Comparison of ENCODE assay signal across 8 mouse cellular contexts in genomic region chr9:71543443-71544222, GRCm38 (mm10). TPM values are rescaled to one million over a fixed set of nuclear protein-coding genes. Genes with fewer than 3 reads are reported as not detected.
DNase-seq lines count a peak whose midpoint lies in the region; ATAC-seq and TF ChIP-seq lines count a peak whose summit lies in the region.

No protein-coding gene starts in this region.

- 0 out of 2 replicates have a peak overlapping the region, but pooled peaks have one; percentile 24 for H3K9ac ChIP-seq in lung, embryonic 16.5 days (ENCODE audit: low read length)

- ATAC-seq in G1E (ENCODE audit: extremely low read depth, insufficient number of reproducible peaks, low FRiP score, poor library complexity, severe bottlenecking) = no peak; the same call in 1 of the 2 replicates
- peak; percentile 83 for ATAC-seq in lung, embryonic 16.5 days (ENCODE audit: low read depth)

- no peaks in the 10 kb centered on the region; the same call in 1 of the 2 replicates for H3K4me1 ChIP-seq in G1E (ENCODE audit: insufficient read depth, low read depth, low read length)
- peaks cover 5% of the 10 kb centered on the region; the same call in 1 of the 2 replicates for H3K4me1 ChIP-seq in lung, embryonic 16.5 days (replicated peaks; ENCODE audit: control insufficient read depth, insufficient read depth, low read length)

- H3K36me3 ChIP-seq in G1E (replicated peaks) = no peaks in the 10 kb centered on the region
- H3K36me3 ChIP-seq in lung, embryonic 16.5 days (ENCODE audit: control insufficient read depth, insufficient read depth, low read length) = no peaks in the 10 kb centered on the region

- no peak overlapping the region for H3K4me2 ChIP-seq in lung, embryonic 16.5 days (ENCODE audit: low read depth, low read length)

- no peaks in the 10 kb centered on the region for H3K9me3 ChIP-seq in G1E (replicated peaks)
- no peaks in the 10 kb centered on the region for H3K9me3 ChIP-seq in lung, embryonic 16.5 days (ENCODE audit: control insufficient read depth, low read length)

- peak; percentile 36 for DNase-seq in G1E (ENCODE audit: low spot score)
- peak; percentile 30 for DNase-seq in cerebellum, adult 11-12 months
- peak; percentile 84 for DNase-seq in forelimb bud, embryonic 11.5 days (ENCODE audit: low read depth, low spot score)
- DNase-seq in heart, postnatal 4 days = peak; percentile 93
- peak; percentile 64 to 87 for DNase-seq in layer of hippocampus, adult 2 months (ENCODE audit: low spot score in 2 of 2)
- DNase-seq in ovary, postnatal 36 days (ENCODE audit: low spot score) = peak; percentile 78
- DNase-seq in thymus, postnatal 10 days (ENCODE audit: low spot score in 2 of 2) = peak; percentile 53 to 89

- peak; percentile 48 for TF ChIP-seq CTCF in G1E (IDR thresholded peaks at IDR 0.05; ENCODE audit: low read depth, low read length)
- peak; percentile 85 for TF ChIP-seq CTCF in layer of hippocampus, adult 2 months (conservative IDR thresholded peaks at IDR 0.05)

- no peak overlapping the region for H3K4me3 ChIP-seq in G1E (ENCODE audit: low read depth, low read length)
- H3K4me3 ChIP-seq in layer of hippocampus, adult 2 months = no peak overlapping the region
- H3K4me3 ChIP-seq in lung, embryonic 16.5 days (ENCODE audit: low read length) = no peak overlapping the region

- H3K27ac ChIP-seq in layer of hippocampus, adult 2 months = no peak overlapping the region
- H3K27ac ChIP-seq in lung, embryonic 16.5 days (ENCODE audit: low read length) = peak overlapping the region; percentile 60

- WGBS in lung, embryonic 16.5 days = 16% methylated on average over 19 of the region's 19 CpGs

- H3K27me3 ChIP-seq in G1E (ENCODE audit: insufficient read depth, low read length) = peaks cover 11% of the 10 kb centered on the region
- H3K27me3 ChIP-seq in lung, embryonic 16.5 days (ENCODE audit: control insufficient read depth, insufficient read depth, low read depth, low read length) = no peaks in the 10 kb centered on the region

RNA-seq across cellular contexts. Expression of gene Myzap, which starts 48.5 kb away (rescaled TPM):
- total RNA-seq in G1E (2014; fragmentation: Nextera tagmentation) = not detected in 2 replicates
- total RNA-seq in G1E (2017) = under 0.01 and 0.06 TPM in 2 replicates
- not detected in 2 replicates for polyA plus RNA-seq in G1E (2012)
- 100 to 1,000 TPM; 261 to 277 TPM for total RNA-seq in heart, postnatal 4 days (2021)
- 1 to 10 TPM; 1.1 to 1.9 TPM for total RNA-seq in layer of hippocampus, adult 2 months (2021)
- polyA plus RNA-seq in lung, embryonic 16.5 days (2015; fragmentation: Nextera tagmentation; extraction: Ambion mirVana) = 65.8 and 66.7 TPM in 2 replicates

RNA-seq across cellular contexts. Expression of gene Polr2m, which starts 57.9 kb away (rescaled TPM):
- total RNA-seq in G1E (2014; fragmentation: Nextera tagmentation) (151 and 160 TPM in 2 replicates), G1E (2017) (188 and 207 TPM in 2 replicates)
- polyA plus RNA-seq in G1E (2012) = 604 and 807 TPM in 2 replicates
- total RNA-seq in heart, postnatal 4 days (2021) = 100 to 1,000 TPM; 299 to 302 TPM
- total RNA-seq in layer of hippocampus, adult 2 months (2021) = 100 to 1,000 TPM; 153 to 161 TPM
- polyA plus RNA-seq in lung, embryonic 16.5 days (2015; fragmentation: Nextera tagmentation; extraction: Ambion mirVana) = 321 and 331 TPM in 2 replicates

Comparison
In these comparisons a context has a peak if more than half of its experiments do, and no peak if none do; other contexts are left out.
1. DNase-seq: peak in every context shown above with its lines; median percentile 93 in heart, postnatal 4 days; 84 in forelimb bud, embryonic 11.5 days; 78 in ovary, postnatal 36 days; 76 in layer of hippocampus, adult 2 months; 71 in thymus, postnatal 10 days; 36 in G1E; 30 in cerebellum, adult 11-12 months.
2. RNA of gene Myzap, which starts 48.5 kb away (total RNA-seq): 261 to 277 TPM in heart, postnatal 4 days; 1.1 to 1.9 TPM in layer of hippocampus, adult 2 months and under 0.01 to 0.06 TPM in G1E; every median in the first group is over 10 times any median in the second.